Mouse (Mus musculus) CH12.LX (cell line): ENCODE results near the gene Ftsj3. TPM values are rescaled to one million over a fixed set of nuclear protein-coding genes. Genes with fewer than 3 reads are reported as not detected.

ENCODE experiments used
- DNase-seq: peaks from one replicate; pipeline ENCODE4 v3.0.0-alpha.2; 2013; ENCODE audit errors: extremely low read depth
- H3K27ac ChIP-seq: 2 replicates; pipeline ENCODE4 v1.5.1; 2012; ENCODE audit warnings: low read depth, mild to moderate bottlenecking, control low read depth, moderate library complexity; ENCODE audit not compliant: insufficient read depth
- H3K27me3 ChIP-seq: replicated peaks from 2 replicates; pipeline ENCODE3; 2012; ENCODE audit warnings: inconsistent platforms
- H3K36me3 ChIP-seq, 2 experiments: replicated peaks in 1 of 2; 2 replicates each; pipeline versions ENCODE3 to v1.6.1; 2012; ENCODE audit warnings: inconsistent platforms in 1 of 2, low read length in 1 of 2, mild to moderate bottlenecking in 1 of 2, mixed read lengths in 1 of 2, moderate library complexity in 1 of 2; ENCODE audit not compliant: control insufficient read depth in 1 of 2, insufficient read depth in 1 of 2
- H3K4me1 ChIP-seq, 2 experiments: 2 replicates each; pipeline ENCODE4 v1.6.1; 2012; ENCODE audit warnings: inconsistent platforms in 1 of 2, moderate library complexity in 1 of 2; ENCODE audit not compliant: insufficient read depth in 2 of 2, control insufficient read depth in 1 of 2
- H3K4me2 ChIP-seq: 2 replicates; pipeline ENCODE4 v1.6.1; 2012; ENCODE audit warnings: low read depth, mild to moderate bottlenecking, control low read depth; ENCODE audit not compliant: poor library complexity, insufficient read depth, severe bottlenecking
- H3K4me3 ChIP-seq, 3 experiments: fragments of 150-350 bp in 1 of 3; sonication (generic) in 1 of 3; replicated peaks in 1 of 3; 2 replicates each; pipeline versions ENCODE3 to v1.5.1; 2011 to 2012; ENCODE audit warnings: low read depth in 2 of 3, low read length in 2 of 3, mild to moderate bottlenecking in 2 of 3, moderate library complexity in 2 of 3, control low read depth in 1 of 3, improper control_type of control experiment in 1 of 3, inconsistent platforms in 1 of 3, mixed read lengths in 1 of 3; ENCODE audit not compliant: poor library complexity in 1 of 3
- H3K79me2 ChIP-seq: replicated peaks from 2 replicates; pipeline ENCODE4 v1.6.1; 2012; ENCODE audit warnings: mild to moderate bottlenecking, moderate library complexity; ENCODE audit not compliant: control insufficient read depth, poor library complexity, insufficient read depth, severe bottlenecking; ENCODE audit errors: extremely low read depth
- H3K9ac ChIP-seq: 2 replicates; pipeline ENCODE4 v1.6.1; 2012; ENCODE audit warnings: low read depth, mild to moderate bottlenecking, control low read depth, moderate library complexity; ENCODE audit not compliant: insufficient read depth
- H3K9me3 ChIP-seq: replicated peaks from 2 replicates; pipeline ENCODE3; 2012; ENCODE audit warnings: low read length, inconsistent platforms, mixed read lengths
- BHLHE40 ChIP-seq: IDR thresholded peaks from 2 replicates; pipeline ENCODE4 v1.6.1; 2011; ENCODE audit warnings: mild to moderate bottlenecking, low read depth, low read length, improper control_type of control experiment
- CHD1 ChIP-seq: IDR thresholded peaks from 2 replicates; pipeline ENCODE4 v1.6.1; 2012; ENCODE audit warnings: low read depth, low read length, improper control_type of control experiment, inconsistent platforms
- CHD2 ChIP-seq: IDR thresholded peaks from 2 replicates; pipeline ENCODE4 v1.6.1; 2011; ENCODE audit warnings: low read length, improper control_type of control experiment
- E2F4 ChIP-seq: IDR thresholded peaks from 2 replicates; pipeline ENCODE4 v1.6.1; 2011; ENCODE audit warnings: low read depth, low read length, improper control_type of control experiment; ENCODE audit not compliant: insufficient replicate concordance
- ELF1 ChIP-seq: IDR thresholded peaks from 2 replicates; pipeline ENCODE4 v1.6.1; 2014; ENCODE audit warnings: low read depth, mild to moderate bottlenecking, inconsistent platforms, low read length, improper control_type of control experiment
- ETS1 ChIP-seq: conservative IDR thresholded peaks from 2 replicates; pipeline ENCODE4 v1.6.1; 2012; ENCODE audit warnings: low read depth, mild to moderate bottlenecking, inconsistent platforms, low read length, improper control_type of control experiment, moderate library complexity
- GABPA ChIP-seq: IDR thresholded peaks from 2 replicates; pipeline ENCODE4 v1.6.1; 2012; ENCODE audit warnings: low read depth, low read length, improper control_type of control experiment, inconsistent platforms; ENCODE audit not compliant: insufficient replicate concordance
- HCFC1 ChIP-seq: IDR thresholded peaks from 2 replicates; pipeline ENCODE4 v1.6.1; 2012; ENCODE audit warnings: low read depth, mild to moderate bottlenecking, inconsistent platforms, low read length, improper control_type of control experiment
- IRF4 ChIP-seq: IDR thresholded peaks from 2 replicates; pipeline ENCODE4 v1.6.1; 2014; ENCODE audit warnings: low read depth, mild to moderate bottlenecking, inconsistent platforms, low read length, improper control_type of control experiment
- JUND ChIP-seq: conservative IDR thresholded peaks from 2 replicates; pipeline ENCODE4 v1.6.1; 2011; ENCODE audit warnings: low read depth, low read length, improper control_type of control experiment
- KAT2A ChIP-seq: IDR thresholded peaks from 2 replicates; pipeline ENCODE4 v1.6.1; 2012; ENCODE audit warnings: low read length, improper control_type of control experiment, inconsistent platforms; ENCODE audit not compliant: insufficient replicate concordance
- MAZ ChIP-seq: IDR thresholded peaks from 2 replicates; pipeline ENCODE4 v1.6.1; 2012; ENCODE audit warnings: low read depth, mild to moderate bottlenecking, inconsistent platforms, low read length, improper control_type of control experiment, moderate library complexity
- MXI1 ChIP-seq: IDR thresholded peaks from 2 replicates; pipeline ENCODE4 v1.6.1; 2011; ENCODE audit warnings: mild to moderate bottlenecking, low read depth, low read length, improper control_type of control experiment
- MYC ChIP-seq: IDR thresholded peaks from 2 replicates; pipeline ENCODE4 v1.6.1; 2011; ENCODE audit warnings: low read depth, mild to moderate bottlenecking, improper control_type of control experiment, low read length
- NRF1 ChIP-seq: IDR thresholded peaks from 2 replicates; pipeline ENCODE4 v1.6.1; 2014; ENCODE audit warnings: low read depth, mild to moderate bottlenecking, inconsistent platforms, low read length, improper control_type of control experiment, moderate library complexity
- POLR2A ChIP-seq: IDR thresholded peaks from 2 replicates; pipeline ENCODE4 v1.6.1; 2011; ENCODE audit warnings: low read depth, mild to moderate bottlenecking, improper control_type of control experiment, low read length
- RAD21 ChIP-seq: IDR thresholded peaks from 2 replicates; pipeline ENCODE4 v1.6.1; 2011; ENCODE audit warnings: low read depth, mild to moderate bottlenecking, low read length, improper control_type of control experiment, moderate library complexity
- RCOR1 ChIP-seq: conservative IDR thresholded peaks from 2 replicates; pipeline ENCODE4 v1.6.1; 2012; ENCODE audit warnings: low read depth, mild to moderate bottlenecking, inconsistent platforms, low read length, improper control_type of control experiment
- SIN3A ChIP-seq: IDR thresholded peaks from 2 replicates; pipeline ENCODE4 v1.6.1; 2012; ENCODE audit warnings: low read length, improper control_type of control experiment, inconsistent platforms
- SMC3 ChIP-seq: IDR thresholded peaks from 2 replicates; pipeline ENCODE4 v1.6.1; 2011; ENCODE audit warnings: low read depth, low read length, improper control_type of control experiment
- TBP ChIP-seq: conservative IDR thresholded peaks from 2 replicates; pipeline ENCODE4 v1.6.1; 2011; ENCODE audit warnings: low read depth, low read length, improper control_type of control experiment
- TCF12 ChIP-seq: IDR thresholded peaks from 2 replicates; pipeline ENCODE4 v1.6.1; 2014; ENCODE audit warnings: low read depth, mild to moderate bottlenecking, inconsistent platforms, low read length, improper control_type of control experiment
- UBTF ChIP-seq: IDR thresholded peaks from 2 replicates; pipeline ENCODE4 v1.6.1; 2012; ENCODE audit warnings: low read depth, mild to moderate bottlenecking, inconsistent platforms, low read length, improper control_type of control experiment, moderate library complexity
- USF1 ChIP-seq: IDR thresholded peaks from 2 replicates; pipeline ENCODE4 v1.6.1; 2014; ENCODE audit warnings: low read depth, mild to moderate bottlenecking, inconsistent platforms, low read length, improper control_type of control experiment
- USF2 ChIP-seq: conservative IDR thresholded peaks from 2 replicates; pipeline ENCODE4 v1.6.1; 2011; ENCODE audit warnings: low read depth, low read length, improper control_type of control experiment
- ZC3H11A ChIP-seq: IDR thresholded peaks from 2 replicates; pipeline ENCODE4 v1.6.1; 2012; ENCODE audit warnings: low read depth, mild to moderate bottlenecking, inconsistent platforms, low read length, improper control_type of control experiment
- ZKSCAN1 ChIP-seq: IDR thresholded peaks from 2 replicates; pipeline ENCODE4 v1.6.1; 2012; ENCODE audit warnings: low read depth, inconsistent platforms, low read length, improper control_type of control experiment, borderline replicate concordance
- ZMIZ1 ChIP-seq: IDR thresholded peaks from 2 replicates; pipeline ENCODE4 v1.6.1; 2012; ENCODE audit warnings: low read depth, mild to moderate bottlenecking, inconsistent platforms, low read length, improper control_type of control experiment
- ZNF384 ChIP-seq: IDR thresholded peaks from 2 replicates; pipeline ENCODE4 v1.6.1; 2012; ENCODE audit warnings: low read depth, low read length, improper control_type of control experiment, inconsistent platforms
- dilution Hi-C: fragments of 300-500 bp; cut with MboI; formaldehyde crosslinking; loops from 2 replicates; pipeline ENCODE4 v1.14.3; 2020; ENCODE audit warnings: low sequenced_read_pairs; ENCODE audit not compliant: extremely low pct_unique_long_range_greater_than_20kb, extremely low pct_ligation_motif_present
- in situ Hi-C: fragments of 300-500 bp; cut with MboI; formaldehyde crosslinking; loops from 3 replicates; pipeline ENCODE4 v1.14.3; 2019; ENCODE audit warnings: low sequenced_read_pairs, low pct_ligation_motif_present, low pct_unique_long_range_greater_than_20kb, mixed read lengths
- polyA plus RNA-seq: library from polyadenylated mRNA; unstranded; fragments of >175 nt; gene quantifications from 2 replicates; pipeline ENCODE4 v1.2.1, GENCODE M21; 2012; ENCODE audit warnings: low read depth; ENCODE audit not compliant: insufficient read length
- total RNA-seq, 2 experiments: library from RNA; depleted of rRNA; stranded (reverse); fragments of 300-350 nt in 1 of 2; fragments of >200 nt in 1 of 2; gene quantifications; 2 replicates each; pipeline ENCODE4 v1.2.3; 2012 to 2014

Gene Ftsj3
- total and polyA plus RNA-seq, 3 experiments: 178 to 298 (median 215) TPM

DNA sequence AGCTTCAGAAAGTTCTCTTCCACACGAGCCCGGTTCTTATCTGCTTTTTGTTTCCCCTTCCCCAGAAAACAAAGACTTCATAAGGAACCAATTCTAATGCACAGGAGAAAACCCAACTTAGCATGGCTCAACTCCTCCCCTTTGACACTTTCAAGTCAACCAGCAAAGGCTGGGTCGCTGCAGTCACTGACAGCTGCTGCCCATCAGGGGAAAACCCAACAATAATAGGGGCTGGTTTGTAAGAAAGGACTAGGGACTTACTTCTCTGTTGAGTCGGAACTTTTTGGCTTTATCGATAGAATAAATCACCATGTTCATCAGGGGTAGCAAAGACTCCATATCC is 53.8 kb downstream of the Ftsj3 start, which contains the start of gene Strada:
TSS of gene Strada (minus strand) at position 46 of the 343 bp plus-strand sequence.
- Histone ChIP-seq H3K27ac (peak within 1 kb of the TSS; percentile 91), H3K4me3 (peak within 1 kb of the TSS in 2 of 3 experiments; percentile 14 to 28), H3K27me3 (no peaks in the 10 kb centered on the region), H3K36me3 (peaks cover 58 to 76% of the 10 kb centered on the region in 2 experiments), H3K4me2 (peak within 1 kb of the TSS; percentile 82), H3K9ac (peak within 1 kb of the TSS; percentile 45), H3K9me3 (no peaks in the 10 kb centered on the region), H3K79me2 (peaks cover 8% of the 10 kb centered on the region), H3K4me1 (peaks cover 10 to 55% of the 10 kb centered on the region in 2 experiments)
- dilution Hi-C loops (no loop called here), in situ Hi-C loops (no loop called here)
- TF ChIP-seq SIN3A (peak; percentile 80), TCF12 (peak; percentile 30; the same call in 1 of the 2 replicates), POLR2A (peak; percentile 49; the same call in 1 of the 2 replicates), ZNF384 (no peak), TBP (0 out of 2 replicates have a peak, but pooled peaks have one; percentile 29), HCFC1 (no peak), MXI1 (peak; percentile 63; the same call in 1 of the 2 replicates)
- DNase-seq: peak; percentile 92

DNA sequence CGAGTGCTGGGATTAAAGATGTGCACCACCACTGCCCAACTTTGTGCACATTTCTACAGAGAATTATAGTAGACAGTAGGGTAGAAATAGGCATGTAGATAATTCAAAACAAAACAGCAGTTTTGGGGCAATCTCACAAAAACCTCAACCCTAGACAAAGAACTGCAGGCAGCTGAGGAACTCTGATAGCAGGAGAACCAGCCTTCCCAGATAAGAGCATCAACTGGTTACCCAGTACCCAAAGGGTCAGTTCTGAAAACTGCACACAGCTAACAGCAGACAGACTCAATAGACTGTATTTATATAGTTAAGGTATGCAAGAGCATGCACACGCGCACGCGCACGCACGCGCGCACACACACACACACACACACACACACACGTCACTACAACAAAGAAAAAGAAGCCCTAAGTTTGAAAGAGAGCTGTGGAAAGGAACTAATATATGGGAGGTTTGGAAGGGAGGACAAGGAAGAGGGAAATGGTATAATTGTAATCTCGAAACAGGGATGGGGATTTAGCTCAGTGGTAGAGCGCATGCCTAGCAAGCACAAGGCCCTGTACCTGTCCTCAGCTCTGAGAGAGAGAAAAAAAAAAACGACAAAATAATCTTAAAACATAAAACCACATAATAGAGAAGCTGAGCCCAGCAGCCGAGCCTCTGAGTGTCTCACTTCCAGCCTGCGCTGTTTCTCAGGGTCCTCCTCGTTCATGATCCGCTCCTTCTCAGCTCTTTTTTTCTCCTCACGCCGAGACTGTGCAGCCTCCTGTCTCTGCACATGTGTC is 54.3 kb downstream of the Ftsj3 start:
- peak overlapping the region; percentile 74 for H3K27ac ChIP-seq
- H3K4me1 ChIP-seq: peaks cover 10 to 60% of the 10 kb centered on the region in 2 experiments
- peaks cover 8% of the 10 kb centered on the region for H3K79me2 ChIP-seq
- dilution Hi-C loops: no loop called here
- peak overlapping the region; percentile 82 for H3K4me2 ChIP-seq
- in situ Hi-C loops: no loop called here
- H3K9ac ChIP-seq: peak overlapping the region; percentile 45
- DNase-seq: no peak
- no peaks in the 10 kb centered on the region for H3K9me3 ChIP-seq
- peak overlapping the region in 2 of 3 experiments; percentile 14 to 28 for H3K4me3 ChIP-seq
- no peaks in the 10 kb centered on the region for H3K27me3 ChIP-seq
- H3K36me3 ChIP-seq: peaks cover 53 to 75% of the 10 kb centered on the region in 2 experiments
- TF ChIP-seq USF2 (no peak), RAD21 (no peak), MYC (peak; percentile 49; the same call in 1 of the 2 replicates), IRF4 (0 out of 2 replicates have a peak, but pooled peaks have one; percentile 1), ZC3H11A (no peak), ELF1 (no peak), CHD1 (no peak), SMC3 (no peak), E2F4 (no peak), SIN3A (no peak), POLR2A (no peak), TBP (no peak), GABPA (no peak), USF1 (no peak), TCF12 (no peak), CHD2 (no peak), ETS1 (no peak), UBTF (no peak), NRF1 (peak; percentile 44; the same call in 1 of the 2 replicates), HCFC1 (no peak), ZNF384 (peak; percentile 5; the same call in 1 of the 2 replicates), JUND (no peak), MXI1 (no peak), KAT2A (no peak), MAZ (no peak), ZKSCAN1 (no peak), BHLHE40 (no peak), ZMIZ1 (no peak), RCOR1 (no peak)
